Mouse (Mus musculus) MEL (cell line): ENCODE measurements at regions not wholly inside any gene's neighbourhood (a gene's known extent, or its start where the extent isn't known, plus 50 kb on each side); places are given as distances from the start of the nearest gene placed in this dataset.

Experiments
- BHLHE40 ChIP-seq: IDR thresholded peaks from 2 replicates; pipeline ENCODE4 v1.6.1; 2012; ENCODE audit warnings: low read depth, mild to moderate bottlenecking, inconsistent platforms, low read length, improper control_type of control experiment, borderline replicate concordance
- CTCF ChIP-seq, 3 experiments: IDR thresholded peaks in 2 of 3; conservative IDR thresholded peaks in 1 of 3; 2 replicates each; pipeline ENCODE4 v1.5.1; 2011 to 2012; ENCODE audit warnings: low read length in 3 of 3, low read depth in 2 of 3, mild to moderate bottlenecking in 2 of 3, improper control_type of control experiment in 1 of 3, inconsistent platforms in 1 of 3, mixed read lengths in 1 of 3, moderate library complexity in 1 of 3; ENCODE audit not compliant: control insufficient read depth in 1 of 3, insufficient read depth in 1 of 3, poor library complexity in 1 of 3, severe bottlenecking in 1 of 3
- ELF1 ChIP-seq: IDR thresholded peaks from 2 replicates; pipeline ENCODE4 v1.6.1; 2014; ENCODE audit warnings: low read depth, mild to moderate bottlenecking, inconsistent platforms, low read length, improper control_type of control experiment, moderate library complexity
- EP300 ChIP-seq, 2 experiments: IDR thresholded peaks; 2 replicates each; pipeline ENCODE4 v1.6.1; 2011; ENCODE audit warnings: improper control_type of control experiment in 2 of 2, low read length in 2 of 2, low read depth in 1 of 2, mild to moderate bottlenecking in 1 of 2
- GATA1 ChIP-seq: IDR thresholded peaks from 2 replicates; pipeline ENCODE4 v1.6.1; 2011; ENCODE audit warnings: low read depth, low read length, improper control_type of control experiment
- HCFC1 ChIP-seq: IDR thresholded peaks from 2 replicates; pipeline ENCODE4 v1.6.1; 2012; ENCODE audit warnings: low read depth, mild to moderate bottlenecking, inconsistent platforms, low read length, improper control_type of control experiment, moderate library complexity
- MAFK ChIP-seq: IDR thresholded peaks from 2 replicates; pipeline ENCODE4 v1.6.1; 2011; ENCODE audit warnings: low read depth, mild to moderate bottlenecking, low read length, improper control_type of control experiment, borderline replicate concordance
- MAX ChIP-seq: IDR thresholded peaks from 2 replicates; pipeline ENCODE4 v1.6.1; 2011; ENCODE audit warnings: low read length, improper control_type of control experiment
- MYC ChIP-seq: IDR thresholded peaks from 2 replicates; pipeline ENCODE4 v1.6.1; 2011; ENCODE audit warnings: low read depth, mild to moderate bottlenecking, low read length, improper control_type of control experiment, moderate library complexity
- POLR2A ChIP-seq, 2 experiments: IDR thresholded peaks; 2 replicates each; pipeline ENCODE4 v1.6.1; 2011 to 2012; ENCODE audit warnings: low read length in 2 of 2, mild to moderate bottlenecking in 2 of 2, control low read depth in 1 of 2, improper control_type of control experiment in 1 of 2, low read depth in 1 of 2, moderate library complexity in 1 of 2; ENCODE audit not compliant: control insufficient read depth in 1 of 2, insufficient read depth in 1 of 2, poor library complexity in 1 of 2
- POLR2AphosphoS2 ChIP-seq: IDR thresholded peaks from 2 replicates; pipeline ENCODE4 v1.6.1; 2011; ENCODE audit warnings: low read length, improper control_type of control experiment
- ZNF384 ChIP-seq: IDR thresholded peaks from 2 replicates; pipeline ENCODE4 v1.6.1; 2012; ENCODE audit warnings: low read depth, mild to moderate bottlenecking, inconsistent platforms, low read length, improper control_type of control experiment

DNA sequence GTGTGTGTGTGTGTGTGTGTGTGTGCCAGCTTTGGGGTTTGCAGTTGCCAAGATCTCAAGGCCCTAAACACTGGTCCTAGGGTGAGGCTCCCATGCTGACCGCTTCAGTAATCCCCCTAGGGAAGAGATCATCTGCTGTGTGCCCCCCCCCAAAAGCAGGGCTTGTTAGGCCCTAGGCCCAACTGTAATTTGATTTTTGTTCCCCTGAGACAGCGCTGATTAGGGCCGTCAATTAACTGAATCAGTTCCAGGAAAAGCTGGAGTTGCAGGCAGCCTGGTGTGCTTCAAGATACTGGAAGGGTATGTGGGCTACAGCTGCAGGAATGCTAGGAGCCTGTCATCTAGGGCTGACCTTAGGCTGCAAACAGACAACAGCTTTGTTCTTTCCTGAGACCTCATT lies 111.4 kb downstream of the Edn3 start:
- TF ChIP-seq POLR2A (IDR thresholded peaks at IDR 0.05; ENCODE audit: control insufficient read depth in 1 of 2, insufficient read depth in 1 of 2, low read depth in 1 of 2, low read length in 2 of 2, poor library complexity in 1 of 2) (no peak), CTCF (IDR thresholded peaks at IDR 0.05 in 2 of 3, conservative IDR thresholded peaks at IDR 0.05 in 1 of 3; ENCODE audit: control insufficient read depth in 1 of 3, insufficient read depth in 1 of 3, low read depth in 2 of 3, low read length in 3 of 3, poor library complexity in 1 of 3, severe bottlenecking in 1 of 3) (no peak), POLR2AphosphoS2 (no peak), ZNF384 (no peak), MYC (no peak), HCFC1 (no peak), MAX (no peak), BHLHE40 (no peak), GATA1 (no peak), EP300 (IDR thresholded peaks at IDR 0.05; ENCODE audit: low read depth in 1 of 2, low read length in 2 of 2) (no peak), MAFK (no peak), ELF1 (no peak)
